Mouse (Mus musculus) myocyte (in vitro differentiated cells): ENCODE measurements around the gene Nisch. TPM values are rescaled to one million over a fixed set of nuclear protein-coding genes. Genes with fewer than 3 reads are reported as not detected.

Source experiments
- H3K27me3 ChIP-seq: one replicate; pipeline ENCODE4 v1.6.1; 2011; ENCODE audit not compliant: control insufficient read depth, insufficient read depth, insufficient read length
- H3K36me3 ChIP-seq: one replicate; pipeline ENCODE4 v1.6.1; 2011; ENCODE audit not compliant: control insufficient read depth, insufficient read depth
- H3K4me2 ChIP-seq: one replicate; pipeline ENCODE4 v1.6.1; 2011; ENCODE audit warnings: low read depth, control low read depth
- H3K4me3 ChIP-seq: one replicate; pipeline ENCODE4 v1.5.1; 2011; ENCODE audit warnings: mild to moderate bottlenecking, control low read depth, moderate library complexity
- H3K79me2 ChIP-seq: one replicate; pipeline ENCODE4 v1.6.1; 2011; ENCODE audit not compliant: control insufficient read depth, insufficient read depth
- H3ac ChIP-seq: one replicate; pipeline ENCODE4 v1.6.1; 2011; ENCODE audit not compliant: control insufficient read depth, insufficient read length
- CEBPB ChIP-seq: IDR thresholded peaks from 2 replicates; pipeline ENCODE4 v1.6.1; 2011; ENCODE audit warnings: mild to moderate bottlenecking, moderate library complexity; ENCODE audit not compliant: poor library complexity, insufficient read depth, severe bottlenecking
- E2F4 ChIP-seq: IDR thresholded peaks from one replicate; pipeline ENCODE4 v1.6.1; 2011; ENCODE audit warnings: mild to moderate bottlenecking, control low read depth, moderate library complexity; ENCODE audit not compliant: insufficient read depth
- MAX ChIP-seq: IDR thresholded peaks from one replicate; pipeline ENCODE4 v1.6.1; 2011; ENCODE audit warnings: low read depth, mild to moderate bottlenecking, control low read depth
- MYOD1 ChIP-seq, 3 experiments: IDR thresholded peaks; one replicate each; pipeline ENCODE4 v1.6.1; 2011; ENCODE audit warnings: control low read depth in 2 of 3, low read depth in 2 of 3, mild to moderate bottlenecking in 2 of 3, moderate library complexity in 1 of 3; ENCODE audit not compliant: insufficient read length in 2 of 3, control insufficient read depth in 1 of 3
- MYOG ChIP-seq, 3 experiments: IDR thresholded peaks; one replicate each; pipeline ENCODE4 v1.6.1; 2011; ENCODE audit warnings: control low read depth in 2 of 3, low read depth in 2 of 3, mild to moderate bottlenecking in 2 of 3; ENCODE audit not compliant: insufficient read length in 2 of 3, control insufficient read depth in 1 of 3, insufficient read depth in 1 of 3
- POLR2A ChIP-seq: IDR thresholded peaks from one replicate; pipeline ENCODE4 v1.6.1; 2011; ENCODE audit warnings: low read depth, mild to moderate bottlenecking, control low read depth, moderate library complexity; ENCODE audit not compliant: insufficient read length
- POLR2AphosphoS2 ChIP-seq: IDR thresholded peaks from one replicate; pipeline ENCODE4 v1.6.1; 2011; ENCODE audit warnings: low read depth, control low read depth; ENCODE audit not compliant: insufficient read length
- REST ChIP-seq: IDR thresholded peaks from one replicate; pipeline ENCODE4 v1.6.1; 2011; ENCODE audit warnings: mild to moderate bottlenecking, control low read depth, moderate library complexity; ENCODE audit not compliant: insufficient read depth, insufficient read length
- SRF ChIP-seq: IDR thresholded peaks from one replicate; pipeline ENCODE4 v1.6.1; 2011; ENCODE audit warnings: low read depth; ENCODE audit not compliant: control insufficient read depth, insufficient read length
- TCF12 ChIP-seq: IDR thresholded peaks from one replicate; pipeline ENCODE4 v1.6.1; 2011; ENCODE audit warnings: mild to moderate bottlenecking, control low read depth; ENCODE audit not compliant: poor library complexity, insufficient read depth, severe bottlenecking
- TCF3 ChIP-seq: IDR thresholded peaks from one replicate; pipeline ENCODE4 v1.6.1; 2011; ENCODE audit warnings: low read depth, control low read depth; ENCODE audit not compliant: insufficient read length
- USF1 ChIP-seq: IDR thresholded peaks from one replicate; pipeline ENCODE4 v1.6.1; 2011; ENCODE audit warnings: low read depth, mild to moderate bottlenecking, control low read depth, moderate library complexity
- polyA plus RNA-seq: library from polyadenylated mRNA; unstranded; fragments of >200 nt; fragmentation: generic; extraction: Trizol; gene quantifications from one replicate; pipeline ENCODE4 v1.2.1, GENCODE M21; 2012; ENCODE audit warnings: missing spikeins

The Nisch gene
- polyA plus RNA-seq, 1 experiment, result 266 TPM

- no peaks in the 10 kb centered on the region for H3K79me2 ChIP-seq
- H3K4me2 ChIP-seq, result peak overlapping the region; percentile 70
- no peak overlapping the region for H3K4me3 ChIP-seq
- H3K27me3 ChIP-seq, result peaks cover under 1% of the 10 kb centered on the region
- no peak overlapping the region for H3ac ChIP-seq
- TF ChIP-seq CEBPB (0 out of 2 replicates have a peak, but pooled peaks have one; percentile 25), POLR2AphosphoS2 (no peak)
- H3K36me3 ChIP-seq, result no peaks in the 10 kb centered on the region
Observed at GRCm38 (mm10) chr14:31233996-31234591, 17.3 kb upstream of the Nisch start.

GRCm38 (mm10) chr14:31233070-31233995, 16.6 kb upstream of the Nisch start:
- no peak for TF ChIP-seq USF1
- TF ChIP-seq MAX, result no peak
- no peak for TF ChIP-seq TCF3
- TF ChIP-seq E2F4, result no peak
- TF ChIP-seq MYOD1 (IDR thresholded peaks at IDR 0.05; ENCODE audit: control insufficient read depth in 1 of 3, insufficient read length in 2 of 3, low read depth in 2 of 3), result no peak
- no peak for TF ChIP-seq TCF12
- TF ChIP-seq MYOG (IDR thresholded peaks at IDR 0.05; ENCODE audit: control insufficient read depth in 1 of 3, insufficient read depth in 1 of 3, insufficient read length in 2 of 3, low read depth in 2 of 3), result no peak
- no peak for TF ChIP-seq POLR2AphosphoS2
- no peak for TF ChIP-seq SRF
- no peak for TF ChIP-seq POLR2A
- no peak for TF ChIP-seq REST
- TF ChIP-seq CEBPB, result no peak
- H3K79me2 ChIP-seq, result no peaks in the 10 kb centered on the region
- H3ac ChIP-seq, result no peak overlapping the region
- H3K4me2 ChIP-seq, result no peak overlapping the region
- no peak overlapping the region for H3K4me3 ChIP-seq
- peaks cover 6% of the 10 kb centered on the region for H3K27me3 ChIP-seq
- H3K36me3 ChIP-seq, result no peaks in the 10 kb centered on the region

GRCm38 (mm10) chr14:31232404-31233069, 15.8 kb upstream of the Nisch start:
- TF ChIP-seq CEBPB, result no peak
- no peak for TF ChIP-seq SRF
- no peak for TF ChIP-seq MYOG (IDR thresholded peaks at IDR 0.05; ENCODE audit: control insufficient read depth in 1 of 3, insufficient read depth in 1 of 3, insufficient read length in 2 of 3, low read depth in 2 of 3)
- TF ChIP-seq TCF12, result no peak
- no peak for TF ChIP-seq MAX
- TF ChIP-seq POLR2AphosphoS2, result no peak
- no peak for TF ChIP-seq POLR2A
- TF ChIP-seq USF1, result no peak
- no peak for TF ChIP-seq REST
- TF ChIP-seq TCF3, result no peak
- TF ChIP-seq MYOD1 (IDR thresholded peaks at IDR 0.05; ENCODE audit: control insufficient read depth in 1 of 3, insufficient read length in 2 of 3, low read depth in 2 of 3), result no peak
- no peak for TF ChIP-seq E2F4
- Histone ChIP-seq H3K27me3 (peaks cover 6% of the 10 kb centered on the region), H3K36me3 (no peaks in the 10 kb centered on the region), H3K4me3 (no peak overlapping the region), H3ac (no peak overlapping the region), H3K79me2 (no peaks in the 10 kb centered on the region), H3K4me2 (no peak overlapping the region)

DNA sequence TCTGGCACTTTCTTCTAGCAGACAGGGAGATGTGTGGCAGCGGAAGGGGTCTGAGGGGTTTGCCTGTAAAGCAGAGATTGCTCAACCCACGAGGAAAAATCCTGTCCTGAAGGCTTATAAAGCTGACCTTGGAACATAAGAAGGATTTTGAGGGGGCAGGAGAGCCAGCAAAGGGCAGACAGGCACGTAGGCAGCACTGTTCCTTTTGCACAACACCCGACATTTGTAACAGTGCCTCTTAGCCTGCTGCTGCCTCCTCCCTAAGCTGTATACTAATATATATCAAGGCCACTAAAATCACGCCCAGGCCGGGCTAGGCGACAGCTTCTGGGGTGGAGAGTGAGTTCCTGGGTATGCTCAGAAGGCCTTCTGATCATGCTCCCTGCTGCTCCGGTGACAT, 13.7 kb upstream of the Nisch start:
- H3K4me3 ChIP-seq, result no peak overlapping the region
- no peaks in the 10 kb centered on the region for H3K36me3 ChIP-seq
- no peak overlapping the region for H3K4me2 ChIP-seq
- no peaks in the 10 kb centered on the region for H3K79me2 ChIP-seq
- H3ac ChIP-seq, result no peak overlapping the region
- TF ChIP-seq CEBPB, result no peak
- no peak for TF ChIP-seq SRF
- no peak for TF ChIP-seq USF1
- no peak for TF ChIP-seq MYOG (IDR thresholded peaks at IDR 0.05; ENCODE audit: control insufficient read depth in 1 of 3, insufficient read depth in 1 of 3, insufficient read length in 2 of 3, low read depth in 2 of 3)
- TF ChIP-seq E2F4, result no peak
- no peak for TF ChIP-seq POLR2A
- TF ChIP-seq REST, result no peak
- no peak for TF ChIP-seq MAX
- TF ChIP-seq TCF3, result no peak
- peaks cover 6% of the 10 kb centered on the region for H3K27me3 ChIP-seq
